Mouse (Mus musculus) intestine, embryonic 16.5 days (tissue): ENCODE measurements around the gene Stk32b. TPM values are rescaled to one million over a fixed set of nuclear protein-coding genes. Genes with fewer than 3 reads are reported as not detected.

Experiments used
- ATAC-seq: fragments of 200-750 bp; cut with Nextera tagmentation; 2 replicates; pipeline ENCODE4 v1.8.0; 2017; ENCODE audit warnings: moderate TSS enrichment, moderate library complexity
- H3K27ac ChIP-seq: fragments of 300-500 bp; sonication (generic); 2 replicates; pipeline ENCODE4 v1.5.1; 2014; ENCODE audit warnings: mild to moderate bottlenecking, low read length
- H3K27me3 ChIP-seq: fragments of 300-500 bp; sonication (generic); replicated peaks from 2 replicates; pipeline ENCODE4 v1.6.1; 2014; ENCODE audit warnings: low read length, control low read depth, mixed read lengths; ENCODE audit not compliant: control insufficient read depth, insufficient read depth
- H3K36me3 ChIP-seq: fragments of 300-500 bp; sonication (generic); 2 replicates; pipeline ENCODE4 v1.6.1; 2014; ENCODE audit warnings: low read length, control low read depth; ENCODE audit not compliant: control insufficient read depth, insufficient read depth
- H3K4me1 ChIP-seq: fragments of 300-500 bp; sonication (generic); 2 replicates; pipeline ENCODE4 v1.6.1; 2014; ENCODE audit warnings: low read length, control low read depth, mixed read lengths; ENCODE audit not compliant: control insufficient read depth, insufficient read depth
- H3K4me2 ChIP-seq: fragments of 300-500 bp; sonication (generic); 2 replicates; pipeline ENCODE4 v1.6.1; 2014; ENCODE audit warnings: low read depth, low read length, control low read depth
- H3K4me3 ChIP-seq: fragments of 300-500 bp; sonication (generic); 2 replicates; pipeline ENCODE4 v1.5.1; 2014; ENCODE audit warnings: mild to moderate bottlenecking, low read length
- H3K9ac ChIP-seq: fragments of 300-500 bp; sonication (generic); 2 replicates; pipeline ENCODE4 v1.6.1; 2014; ENCODE audit warnings: low read depth, low read length
- H3K9me3 ChIP-seq: fragments of 300-500 bp; sonication (generic); 2 replicates; pipeline ENCODE4 v1.6.1; 2016; ENCODE audit warnings: low read length, control low read depth; ENCODE audit not compliant: control insufficient read depth
- WGBS: fragments of 180-500 bp; shearing (Covaris S2); extraction: QIAGEN DNeasy Blood & Tissue Kit; methylation state at CpG from one replicate; pipeline ENCODE4 v1.1.7; 2014; 5-methylcytosine and 5-hydroxymethylcytosine counted together
- polyA plus RNA-seq: library from polyadenylated mRNA; unstranded; fragments of >200 nt; fragmentation: Nextera tagmentation; extraction: Ambion mirVana; gene quantifications from 2 replicates; pipeline ENCODE4 v1.2.1, GENCODE M21; 2015

The Stk32b gene
- polyA plus RNA-seq, 1 experiment from 2014 or later: 0.37 TPM

DNA sequence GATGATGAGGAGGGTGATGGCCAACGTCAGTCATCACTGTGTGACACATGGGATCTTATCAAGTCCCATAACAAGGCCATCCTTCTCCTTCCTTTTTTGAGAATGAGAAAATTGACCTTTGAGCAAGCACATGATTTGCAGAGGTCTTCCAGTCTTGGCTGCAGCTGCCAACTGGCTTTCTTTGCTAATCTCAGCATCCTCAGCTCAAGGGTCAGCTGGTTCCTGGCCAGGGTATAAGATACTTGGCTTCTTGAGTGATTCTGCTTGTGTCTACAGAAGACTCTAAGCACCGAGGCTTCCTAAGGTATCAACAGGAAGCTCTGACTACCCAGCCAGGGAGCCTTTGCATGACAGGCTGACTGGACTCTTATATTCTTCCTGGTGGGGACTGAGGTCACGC, 269.4 kb downstream of the Stk32b start:
- Histone ChIP-seq H3K4me2 (no peak overlapping the region), H3K27ac (no peak overlapping the region), H3K27me3 (no peaks in the 10 kb centered on the region), H3K9me3 (no peaks in the 10 kb centered on the region), H3K36me3 (no peaks in the 10 kb centered on the region), H3K4me3 (no peak overlapping the region), H3K9ac (no peak overlapping the region), H3K4me1 (no peaks in the 10 kb centered on the region)
- 85% methylated on average over 3 of the region's 3 CpGs for WGBS
- no peak for ATAC-seq

DNA sequence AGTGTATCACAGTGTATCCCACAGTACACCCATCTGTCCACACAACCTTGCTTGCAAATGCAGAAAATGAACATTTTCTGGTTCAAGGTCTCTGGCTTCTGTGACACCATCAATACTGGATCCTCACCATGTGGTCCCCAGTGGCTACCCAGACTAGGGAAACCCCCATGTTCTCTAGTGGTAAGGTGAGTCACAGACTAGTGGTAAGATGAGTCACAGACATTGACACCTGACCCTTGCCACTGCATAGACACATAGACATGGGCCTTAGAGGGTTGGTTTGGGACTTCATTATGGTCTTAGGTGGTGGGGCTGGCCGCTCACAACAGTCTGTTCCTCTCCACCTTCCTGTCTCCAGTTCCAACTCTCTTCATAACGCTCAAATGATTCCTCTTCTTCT, 274.2 kb downstream of the Stk32b start:
- H3K4me2 ChIP-seq: no peak overlapping the region
- WGBS: 84% methylated on average over 2 of the region's 2 CpGs

DNA sequence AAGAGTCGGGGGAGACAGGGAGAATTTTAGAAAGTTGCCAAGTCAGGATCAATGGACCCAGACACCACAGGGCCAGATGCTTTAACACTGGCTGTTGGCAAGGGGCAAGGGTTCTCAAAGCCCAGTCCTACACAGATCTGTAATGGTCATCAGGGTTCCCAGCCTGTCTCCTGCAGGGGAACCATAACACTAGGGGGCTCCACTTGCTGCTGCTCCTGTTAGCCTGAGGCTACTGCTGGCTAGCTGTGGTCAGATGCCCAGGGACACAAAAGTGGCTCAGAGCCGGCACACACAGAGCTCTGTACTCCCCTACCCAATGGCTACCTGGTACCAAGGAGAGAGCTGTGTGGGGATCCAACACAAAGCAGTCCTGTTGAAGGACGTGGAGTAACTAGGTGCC, 281.6 kb downstream of the Stk32b start:
- Histone ChIP-seq H3K36me3 (no peaks in the 10 kb centered on the region), H3K27ac (no peak overlapping the region), H3K4me3 (no peak overlapping the region), H3K9ac (no peak overlapping the region), H3K4me2 (no peak overlapping the region), H3K4me1 (no peaks in the 10 kb centered on the region), H3K9me3 (no peaks in the 10 kb centered on the region), H3K27me3 (no peaks in the 10 kb centered on the region)
- WGBS: 76% methylated on average over 3 of the region's 3 CpGs
- no peak for ATAC-seq

More for the DNA sequence above, 274.2 kb downstream of the Stk32b start:
- Histone ChIP-seq H3K27ac (no peak overlapping the region), H3K9me3 (no peaks in the 10 kb centered on the region), H3K4me1 (no peaks in the 10 kb centered on the region), H3K4me3 (no peak overlapping the region), H3K9ac (no peak overlapping the region), H3K27me3 (no peaks in the 10 kb centered on the region), H3K36me3 (no peaks in the 10 kb centered on the region)
- no peak for ATAC-seq

DNA sequence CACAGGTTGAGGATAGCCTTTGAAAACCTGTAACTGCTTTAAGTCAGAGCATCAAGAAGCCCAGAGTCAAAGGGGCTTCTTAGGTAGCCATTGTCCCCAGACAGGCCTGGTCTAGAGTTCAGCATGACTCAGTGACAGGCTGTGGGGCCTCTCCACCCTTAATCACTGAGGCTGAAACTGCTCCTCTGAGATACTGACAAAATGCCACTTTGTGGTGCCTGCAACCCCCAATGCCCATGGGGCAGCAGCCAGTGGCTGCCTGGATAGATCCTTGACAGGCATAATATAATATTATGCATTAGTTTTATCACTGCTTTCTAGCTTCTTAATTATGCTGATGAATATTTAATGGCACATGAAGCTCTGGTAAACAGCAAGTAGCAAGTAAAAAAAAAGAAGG, 289.8 kb downstream of the Stk32b start:
- Histone ChIP-seq H3K27me3 (no peaks in the 10 kb centered on the region), H3K4me1 (no peaks in the 10 kb centered on the region), H3K9ac (no peak overlapping the region), H3K9me3 (no peaks in the 10 kb centered on the region), H3K4me2 (no peak overlapping the region), H3K4me3 (no peak overlapping the region), H3K27ac (no peak overlapping the region), H3K36me3 (no peaks in the 10 kb centered on the region)
- ATAC-seq: no peak

DNA sequence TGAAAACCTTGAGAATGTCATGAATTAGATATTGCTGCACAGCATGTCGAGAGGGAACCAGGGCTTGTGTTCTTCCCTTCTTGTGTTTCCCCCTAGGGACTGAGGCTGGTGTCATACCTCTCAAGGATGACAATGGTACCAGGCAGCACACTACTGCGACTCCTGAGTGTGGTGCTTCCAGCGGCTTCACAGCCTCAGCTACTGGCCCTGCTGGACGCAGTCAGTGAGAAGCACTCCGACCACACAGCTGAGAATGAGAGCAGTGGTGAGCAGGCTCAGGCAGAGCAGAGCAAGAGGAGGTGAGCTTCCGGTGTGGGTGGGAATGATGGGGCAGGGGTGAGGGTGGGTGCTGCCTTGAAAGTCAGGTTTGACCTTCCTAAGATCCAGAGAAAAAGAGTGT, 297.9 kb downstream of the Stk32b start:
- H3K9me3 ChIP-seq: no peaks in the 10 kb centered on the region
- no peaks in the 10 kb centered on the region for H3K36me3 ChIP-seq
- H3K9ac ChIP-seq: no peak overlapping the region
- no peak overlapping the region for H3K4me2 ChIP-seq
- H3K4me1 ChIP-seq: no peaks in the 10 kb centered on the region
- no peaks in the 10 kb centered on the region for H3K27me3 ChIP-seq
- no peak for ATAC-seq
- H3K4me3 ChIP-seq: no peak overlapping the region
- WGBS: 90% methylated on average over 6 of the region's 6 CpGs
- H3K27ac ChIP-seq: no peak overlapping the region

Other genes with a start within 250 kb of the Stk32b start
- gene Cytl1, start 18.3 kb upstream of the Stk32b start, polyA plus RNA-seq: 0.59 and 0.60 TPM in 2 replicates
- gene Msx1, start 107.4 kb upstream of the Stk32b start, polyA plus RNA-seq: 2.1 and 2.4 TPM in 2 replicates